Mouse (Mus musculus): Measurements from ENCODE around the gene Gm44790. TPM values are rescaled to one million over a fixed set of nuclear protein-coding genes. Genes with fewer than 3 reads are reported as not detected.
A peak's percentile ranks its signal among the peaks of the same experiment; 100 is the strongest.

Gene Gm44790
- total and polyA plus RNA-seq, 3 experiments: 0.29 to 0.77 TPM; not detected in 1

DNA sequence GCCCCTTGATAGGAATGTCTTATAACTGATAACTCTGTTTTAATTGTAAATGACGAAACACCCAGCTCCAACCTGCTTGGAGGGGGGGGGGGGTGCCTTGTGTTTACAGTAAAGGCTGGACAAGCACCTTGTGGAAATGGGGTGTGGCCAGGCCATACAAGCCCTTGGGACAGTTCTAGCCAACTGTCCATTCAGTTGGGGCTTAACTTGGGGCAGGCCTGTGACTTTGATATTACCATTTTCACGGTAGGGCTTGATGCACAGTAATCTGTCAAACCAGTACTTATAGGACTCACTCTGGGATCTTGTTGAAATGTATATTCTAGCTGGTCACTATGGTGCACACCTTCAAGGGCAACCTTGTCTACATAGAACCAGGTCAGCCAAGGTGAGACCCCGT, 44.9 kb downstream of the Gm44790 start:
- no peaks in the 10 kb centered on the region for H3K9me3 ChIP-seq (replicated peaks; ENCODE audit: insufficient read depth, low read length)
- TF ChIP-seq ZNF384 (IDR thresholded peaks at IDR 0.05; ENCODE audit: low read depth, low read length) (no peak), MEF2A (IDR thresholded peaks at IDR 0.05; ENCODE audit: extremely low read depth, insufficient replicate concordance, low read depth, low read length, poor library complexity, severe bottlenecking) (no peak), TCF12 (IDR thresholded peaks at IDR 0.05; ENCODE audit: low read depth, low read length) (no peak), BHLHE40 (IDR thresholded peaks at IDR 0.05; ENCODE audit: borderline replicate concordance, low read depth, low read length) (no peak), GABPA (IDR thresholded peaks at IDR 0.05; ENCODE audit: low read depth, low read length) (no peak), TAL1 (IDR thresholded peaks at IDR 0.05; ENCODE audit: low read length) (no peak)
- H3K27me3 ChIP-seq (ENCODE audit: control insufficient read depth in 1 of 2, insufficient read depth in 2 of 2, low read length in 2 of 2): no peaks in the 10 kb centered on the region
- H3K9ac ChIP-seq (ENCODE audit: control insufficient read depth, low read depth, low read length, poor library complexity, severe bottlenecking): peak overlapping the region; percentile 85
- no peak for DNase-seq (ENCODE audit: low read depth, low spot score)
- H3K4me1 ChIP-seq (ENCODE audit: control insufficient read depth in 1 of 2, insufficient read depth in 2 of 2, low read length in 2 of 2): peaks cover 13 to 36% of the 10 kb centered on the region in 2 experiments
- H3K36me3 ChIP-seq (ENCODE audit: control insufficient read depth in 1 of 2, insufficient read depth in 2 of 2, low read length in 2 of 2): peaks cover 0 to 28% of the 10 kb centered on the region in 2 experiments; a peak in 3 of 4 replicates
- H3K4me3 ChIP-seq (ENCODE audit: control insufficient read depth in 1 of 2, insufficient read depth in 1 of 2, low read depth in 2 of 2, low read length in 2 of 2): peak overlapping the region; percentile 64 to 70; a peak in 3 of 4 replicates
- peaks cover 6% of the 10 kb centered on the region; the same call in 1 of the 2 replicates for H3K79me2 ChIP-seq (ENCODE audit: control insufficient read depth, insufficient read depth, low read length, poor library complexity)
- H3K27ac ChIP-seq (ENCODE audit: control insufficient read depth, low read depth, low read length): peak overlapping the region; percentile 83

- Histone ChIP-seq H3K9me3 (replicated peaks; ENCODE audit: insufficient read depth, low read length) (no peaks in the 10 kb centered on the region), H3K36me3 (ENCODE audit: control insufficient read depth in 1 of 2, insufficient read depth in 2 of 2, low read length in 2 of 2) (peaks cover 0 to 28% of the 10 kb centered on the region in 2 experiments; a peak in 3 of 4 replicates), H3K4me1 (ENCODE audit: control insufficient read depth in 1 of 2, insufficient read depth in 2 of 2, low read length in 2 of 2) (peaks cover 13 to 36% of the 10 kb centered on the region in 2 experiments), H3K79me2 (ENCODE audit: control insufficient read depth, insufficient read depth, low read length, poor library complexity) (peaks cover 6% of the 10 kb centered on the region; the same call in 1 of the 2 replicates), H3K27ac (ENCODE audit: control insufficient read depth, low read depth, low read length) (peak overlapping the region; percentile 83), H3K4me3 (ENCODE audit: control insufficient read depth in 1 of 2, insufficient read depth in 1 of 2, low read depth in 2 of 2, low read length in 2 of 2) (peak overlapping the region; percentile 64 to 70), H3K9ac (ENCODE audit: control insufficient read depth, low read depth, low read length, poor library complexity, severe bottlenecking) (peak overlapping the region; percentile 85), H3K27me3 (ENCODE audit: control insufficient read depth in 1 of 2, insufficient read depth in 2 of 2, low read length in 2 of 2) (no peaks in the 10 kb centered on the region)
- no peak for DNase-seq (ENCODE audit: low read depth, low spot score)
- TF ChIP-seq USF2 (IDR thresholded peaks at IDR 0.05; ENCODE audit: borderline replicate concordance in 1 of 2, insufficient read depth in 1 of 2, low read depth in 1 of 2, low read length in 2 of 2) (no peak), POLR2A (IDR thresholded peaks at IDR 0.05; ENCODE audit: control insufficient read depth in 1 of 2, insufficient read depth in 1 of 2, low read depth in 1 of 2, low read length in 2 of 2, poor library complexity in 1 of 2) (peak in 1 of 2 experiments; percentile 54; a peak in 1 of 4 replicates)
Measured at GRCm38 (mm10) chr6:86471760-86472099, 45.3 kb downstream of the Gm44790 start.

- Histone ChIP-seq H3K4me3 (ENCODE audit: control insufficient read depth in 1 of 2, insufficient read depth in 1 of 2, low read depth in 2 of 2, low read length in 2 of 2) (peak overlapping the region; percentile 64 to 76), H3K9me3 (replicated peaks; ENCODE audit: insufficient read depth, low read length) (no peaks in the 10 kb centered on the region), H3K36me3 (ENCODE audit: control insufficient read depth in 1 of 2, insufficient read depth in 2 of 2, low read length in 2 of 2) (peaks cover 0 to 28% of the 10 kb centered on the region in 2 experiments; a peak in 3 of 4 replicates), H3K27ac (ENCODE audit: control insufficient read depth, low read depth, low read length) (peak overlapping the region; percentile 83), H3K4me1 (ENCODE audit: control insufficient read depth in 1 of 2, insufficient read depth in 2 of 2, low read length in 2 of 2) (peaks cover 13 to 36% of the 10 kb centered on the region in 2 experiments), H3K79me2 (ENCODE audit: control insufficient read depth, insufficient read depth, low read length, poor library complexity) (peaks cover 6% of the 10 kb centered on the region; the same call in 1 of the 2 replicates), H3K27me3 (ENCODE audit: control insufficient read depth in 1 of 2, insufficient read depth in 2 of 2, low read length in 2 of 2) (no peaks in the 10 kb centered on the region), H3K9ac (ENCODE audit: control insufficient read depth, low read depth, low read length, poor library complexity, severe bottlenecking) (peak overlapping the region; percentile 85)
- DNase-seq (ENCODE audit: low read depth, low spot score): peak; percentile 99
- TF ChIP-seq JUND (IDR thresholded peaks at IDR 0.05; ENCODE audit: low read depth, low read length) (peak; percentile 70), UBTF (IDR thresholded peaks at IDR 0.05; ENCODE audit: borderline replicate concordance, insufficient read depth, low read depth, low read length) (no peak), BHLHE40 (IDR thresholded peaks at IDR 0.05; ENCODE audit: borderline replicate concordance, low read depth, low read length) (peak; percentile 88), CTCF (IDR thresholded peaks at IDR 0.05 in 2 of 3, conservative IDR thresholded peaks at IDR 0.05 in 1 of 3; ENCODE audit: control insufficient read depth in 1 of 3, insufficient read depth in 1 of 3, low read depth in 2 of 3, low read length in 3 of 3, poor library complexity in 1 of 3, severe bottlenecking in 1 of 3) (peak; percentile 66 to 91 (median 90)), ZMIZ1 (IDR thresholded peaks at IDR 0.05; ENCODE audit: low read depth, low read length) (peak; percentile 96), MAX (IDR thresholded peaks at IDR 0.05; ENCODE audit: low read length) (peak; percentile 99), CHD2 (IDR thresholded peaks at IDR 0.05; ENCODE audit: low read length) (peak; percentile 82), POLR2AphosphoS2 (IDR thresholded peaks at IDR 0.05; ENCODE audit: low read length) (0 out of 2 replicates have a peak, but pooled peaks have one; percentile 57), MYC (IDR thresholded peaks at IDR 0.05; ENCODE audit: low read depth, low read length) (peak; percentile 96), SIN3A (IDR thresholded peaks at IDR 0.05; ENCODE audit: low read length) (peak; percentile 64), RCOR1 (IDR thresholded peaks at IDR 0.05; ENCODE audit: low read depth, low read length) (peak; percentile 35; the same call in 1 of the 2 replicates), SMC3 (IDR thresholded peaks at IDR 0.05; ENCODE audit: low read depth, low read length) (peak; percentile 73), ELF1 (IDR thresholded peaks at IDR 0.05; ENCODE audit: low read depth, low read length) (peak; percentile 95), RAD21 (IDR thresholded peaks at IDR 0.05; ENCODE audit: low read depth, low read length) (peak; percentile 28), MEF2A (IDR thresholded peaks at IDR 0.05; ENCODE audit: extremely low read depth, insufficient replicate concordance, low read depth, low read length, poor library complexity, severe bottlenecking) (no peak), CHD1 (IDR thresholded peaks at IDR 0.05; ENCODE audit: low read depth, low read length) (no peak), MYB (IDR thresholded peaks at IDR 0.05; ENCODE audit: low read depth, low read length) (no peak)
Measured at GRCm38 (mm10) chr6:86472100-86472955, 45.9 kb downstream of the Gm44790 start.
